Mouse (Mus musculus) liver, embryonic 13.5 days (tissue): Measurements from ENCODE around the gene Baiap2l1. TPM values are rescaled to one million over a fixed set of nuclear protein-coding genes. Genes with fewer than 3 reads are reported as not detected.
"Not testable (repeated sequence)": the region's sequence is repeated elsewhere in the genome, so short reads cannot be mapped to it uniquely, and the experiment has no call there.

Experiments used
- ATAC-seq: fragments of 200-750 bp; cut with Nextera tagmentation; 2 replicates; pipeline ENCODE4 v1.8.0; 2017; ENCODE audit warnings: low read depth, mild to moderate bottlenecking, moderate number of reproducible peaks, moderate library complexity
- DNase-seq: peaks from one replicate; pipeline ENCODE4 v3.0.0; 2022
- H3K27ac ChIP-seq: fragments of 300-500 bp; sonication (generic); 2 replicates; pipeline ENCODE4 v1.5.1; 2015; ENCODE audit warnings: moderate library complexity, mild to moderate bottlenecking, inconsistent platforms
- H3K27me3 ChIP-seq: fragments of 300-500 bp; sonication (generic); 2 replicates; pipeline ENCODE4 v1.6.1; 2015; ENCODE audit warnings: mild to moderate bottlenecking, inconsistent platforms
- H3K36me3 ChIP-seq: fragments of 300-500 bp; sonication (generic); 2 replicates; pipeline ENCODE4 v1.6.1; 2015; ENCODE audit warnings: mild to moderate bottlenecking, inconsistent platforms
- H3K4me1 ChIP-seq: fragments of 300-500 bp; sonication (generic); replicated peaks from 2 replicates; pipeline ENCODE4 v1.6.1; 2015; ENCODE audit warnings: inconsistent platforms
- H3K4me2 ChIP-seq: fragments of 300-500 bp; sonication (generic); 2 replicates; pipeline ENCODE4 v1.6.1; 2015; ENCODE audit warnings: inconsistent platforms, mild to moderate bottlenecking, moderate library complexity
- H3K4me3 ChIP-seq: fragments of 300-500 bp; sonication (generic); replicated peaks from 2 replicates; pipeline ENCODE4 v1.5.1; 2015; ENCODE audit warnings: mild to moderate bottlenecking, inconsistent platforms
- H3K9ac ChIP-seq: fragments of 300-500 bp; sonication (generic); 2 replicates; pipeline ENCODE4 v1.6.1; 2015; ENCODE audit warnings: mild to moderate bottlenecking, inconsistent platforms
- H3K9me3 ChIP-seq: fragments of 300-500 bp; sonication (generic); replicated peaks from 2 replicates; pipeline ENCODE4 v1.6.1; 2016; ENCODE audit warnings: inconsistent platforms
- WGBS: fragments of 180-500 bp; shearing (Covaris S2); methylation state at CpG from one replicate; pipeline ENCODE4 v1.1.7; 2015; ENCODE audit not compliant: insufficient replicate concordance; 5-methylcytosine and 5-hydroxymethylcytosine counted together
- polyA plus RNA-seq: library from polyadenylated mRNA; unstranded; fragments of >200 nt; fragmentation: Nextera tagmentation; extraction: Ambion mirVana; gene quantifications from 2 replicates; pipeline ENCODE4 v1.2.1, GENCODE M21; 2015

Baiap2l1 gene
- polyA plus RNA-seq, 1 experiment from 2014 or later: 3.7 TPM

- no peak overlapping the region for H3K4me3 ChIP-seq
- no peak for DNase-seq
- no peaks in the 10 kb centered on the region for H3K9me3 ChIP-seq
- H3K4me1 ChIP-seq: peaks cover 5% of the 10 kb centered on the region; the same call in 1 of the 2 replicates
- no peaks in the 10 kb centered on the region for H3K36me3 ChIP-seq
- WGBS: 33% methylated on average over 6 of the region's 6 CpGs
- no peaks in the 10 kb centered on the region for H3K27me3 ChIP-seq
- no peak overlapping the region for H3K27ac ChIP-seq
- H3K4me2 ChIP-seq: no peak overlapping the region
- no peak overlapping the region for H3K9ac ChIP-seq
- ATAC-seq: no peak
Observed at GRCm38 (mm10) chr5:144344592-144344991, 13.3 kb downstream of the Baiap2l1 start.

DNA sequence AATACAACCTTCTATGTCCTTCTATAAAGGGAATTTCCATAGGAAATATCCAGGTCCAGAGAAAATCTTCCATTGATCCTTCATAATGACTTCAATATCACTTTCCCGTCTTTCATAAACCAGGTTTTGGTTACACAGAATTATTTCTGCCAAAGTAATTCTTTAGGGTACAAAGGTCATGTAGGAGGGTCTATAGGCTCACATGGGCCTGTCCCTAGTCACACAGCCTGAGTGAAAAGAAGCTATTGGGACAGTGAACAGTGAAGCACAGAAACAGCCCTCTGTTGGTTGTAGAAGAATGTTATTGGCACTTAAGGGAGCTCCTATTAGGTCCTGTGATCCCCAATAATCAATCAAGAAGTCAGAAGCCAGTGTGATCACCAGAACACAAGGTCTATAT lies 16.8 kb downstream of the Baiap2l1 start:
- H3K4me2 ChIP-seq: no peak overlapping the region
- no peak for ATAC-seq
- H3K27ac ChIP-seq: no peak overlapping the region; the same call in 1 of the 2 replicates
- WGBS: 47% methylated on average over 1 of the region's 1 CpGs
- peaks cover 10% of the 10 kb centered on the region; the same call in 1 of the 2 replicates for H3K4me1 ChIP-seq
- no peaks in the 10 kb centered on the region for H3K36me3 ChIP-seq
- no peak overlapping the region for H3K4me3 ChIP-seq
- DNase-seq: no peak
- H3K9me3 ChIP-seq: no peaks in the 10 kb centered on the region
- no peaks in the 10 kb centered on the region for H3K27me3 ChIP-seq
- H3K9ac ChIP-seq: no peak overlapping the region

- no peaks in the 10 kb centered on the region for H3K36me3 ChIP-seq
- no peak for DNase-seq
- no peak overlapping the region for H3K4me2 ChIP-seq
- no peaks in the 10 kb centered on the region for H3K27me3 ChIP-seq
- peaks cover 10% of the 10 kb centered on the region; the same call in 1 of the 2 replicates for H3K4me1 ChIP-seq
- H3K27ac ChIP-seq: no peak overlapping the region
- H3K9ac ChIP-seq: no peak overlapping the region
- no peak for ATAC-seq
- WGBS: 28% methylated on average over 1 of the region's 1 CpGs
- no peaks in the 10 kb centered on the region for H3K9me3 ChIP-seq
- no peak overlapping the region for H3K4me3 ChIP-seq
Observed at GRCm38 (mm10) chr5:144338787-144339186, 19.1 kb downstream of the Baiap2l1 start.

- not testable (repeated sequence) for H3K4me3 ChIP-seq, H3K4me2 ChIP-seq, H3K36me3 ChIP-seq, H3K9me3 ChIP-seq, H3K9ac ChIP-seq, H3K27me3 ChIP-seq, DNase-seq, H3K27ac ChIP-seq, H3K4me1 ChIP-seq, ATAC-seq
- WGBS: 62% methylated on average over 6 of the region's 6 CpGs
Observed at GRCm38 (mm10) chr5:144335357-144335756, 22.6 kb downstream of the Baiap2l1 start.

- H3K9me3 ChIP-seq: no peaks in the 10 kb centered on the region
- ATAC-seq (no peak), DNase-seq (no peak)
- WGBS: 65% methylated on average over 11 of the region's 11 CpGs
- H3K27me3 ChIP-seq: no peaks in the 10 kb centered on the region
- no peak overlapping the region for H3K4me3 ChIP-seq
- no peak overlapping the region for H3K27ac ChIP-seq
- H3K4me1 ChIP-seq: 0 out of 2 replicates have a peak, but pooled peaks cover 5% of the 10 kb centered on the region
- no peak overlapping the region for H3K4me2 ChIP-seq
- H3K9ac ChIP-seq: no peak overlapping the region
- no peaks in the 10 kb centered on the region for H3K36me3 ChIP-seq
Observed at GRCm38 (mm10) chr5:144334010-144334409, 23.9 kb downstream of the Baiap2l1 start.

GRCm38 (mm10) chr5:144322717-144323116 lies 35.2 kb downstream of the Baiap2l1 start:
- H3K27me3 ChIP-seq: no peaks in the 10 kb centered on the region

GRCm38 (mm10) chr5:144321681-144322080 lies 36.2 kb downstream of the Baiap2l1 start:
- Histone ChIP-seq H3K9me3 (no peaks in the 10 kb centered on the region), H3K27ac (no peak overlapping the region), H3K4me3 (no peak overlapping the region), H3K36me3 (no peaks in the 10 kb centered on the region), H3K27me3 (no peaks in the 10 kb centered on the region), H3K9ac (no peak overlapping the region), H3K4me2 (no peak overlapping the region), H3K4me1 (no peaks in the 10 kb centered on the region)
- ATAC-seq (no peak), DNase-seq (no peak)
- 48% methylated on average over 7 of the region's 7 CpGs for WGBS

More at GRCm38 (mm10) chr5:144322717-144323116, 35.2 kb downstream of the Baiap2l1 start:
- Histone ChIP-seq H3K9me3 (no peaks in the 10 kb centered on the region), H3K4me3 (no peak overlapping the region), H3K4me1 (no peaks in the 10 kb centered on the region), H3K9ac (no peak overlapping the region), H3K27ac (no peak overlapping the region), H3K4me2 (no peak overlapping the region), H3K36me3 (no peaks in the 10 kb centered on the region)
- DNase-seq: no peak
- WGBS: 55% methylated on average over 3 of the region's 3 CpGs
- ATAC-seq: no peak

- Histone ChIP-seq H3K9ac (no peak overlapping the region), H3K9me3 (no peaks in the 10 kb centered on the region), H3K27ac (no peak overlapping the region), H3K4me1 (peaks cover 13% of the 10 kb centered on the region), H3K36me3 (no peaks in the 10 kb centered on the region), H3K27me3 (no peaks in the 10 kb centered on the region), H3K4me3 (no peak overlapping the region), H3K4me2 (no peak overlapping the region)
- ATAC-seq (no peak), DNase-seq (no peak)
- 47% methylated on average over 6 of the region's 6 CpGs for WGBS
Observed at GRCm38 (mm10) chr5:144318286-144318685, 39.6 kb downstream of the Baiap2l1 start.

DNA sequence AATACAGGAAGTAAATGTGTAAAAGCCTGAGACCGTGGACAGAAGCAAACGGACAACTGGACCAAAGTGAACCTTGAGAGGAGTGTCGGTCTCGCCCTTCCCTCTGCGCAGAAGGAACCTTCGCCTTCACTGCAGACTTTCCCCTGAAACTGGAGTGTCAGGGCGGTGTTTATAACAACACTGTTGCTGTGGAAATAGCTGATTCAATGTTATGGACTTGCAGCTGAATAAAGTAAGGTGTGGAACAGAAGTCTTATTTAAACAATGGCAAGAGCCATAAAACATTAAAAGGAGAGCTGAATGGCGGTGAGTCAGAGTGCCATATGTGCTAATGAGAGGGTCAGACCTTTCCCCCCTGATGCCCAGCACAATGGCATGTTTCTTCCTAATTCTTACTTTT lies 40.5 kb downstream of the Baiap2l1 start:
- 65% methylated on average over 8 of the region's 8 CpGs for WGBS
- Histone ChIP-seq H3K4me2 (no peak overlapping the region), H3K9me3 (no peaks in the 10 kb centered on the region), H3K9ac (no peak overlapping the region), H3K4me3 (no peak overlapping the region), H3K27me3 (no peaks in the 10 kb centered on the region), H3K4me1 (peaks cover 17% of the 10 kb centered on the region), H3K36me3 (no peaks in the 10 kb centered on the region), H3K27ac (no peak overlapping the region)
- DNase-seq: no peak
- ATAC-seq: no peak

GRCm38 (mm10) chr5:144316442-144316841 lies 41.5 kb downstream of the Baiap2l1 start:
- WGBS: 51% methylated on average over 3 of the region's 3 CpGs
- Histone ChIP-seq H3K36me3 (no peaks in the 10 kb centered on the region), H3K4me3 (no peak overlapping the region), H3K27me3 (no peaks in the 10 kb centered on the region), H3K9me3 (no peaks in the 10 kb centered on the region), H3K4me2 (no peak overlapping the region), H3K27ac (no peak overlapping the region), H3K4me1 (peaks cover 17% of the 10 kb centered on the region), H3K9ac (no peak overlapping the region)
- DNase-seq (no peak), ATAC-seq (no peak)

DNA sequence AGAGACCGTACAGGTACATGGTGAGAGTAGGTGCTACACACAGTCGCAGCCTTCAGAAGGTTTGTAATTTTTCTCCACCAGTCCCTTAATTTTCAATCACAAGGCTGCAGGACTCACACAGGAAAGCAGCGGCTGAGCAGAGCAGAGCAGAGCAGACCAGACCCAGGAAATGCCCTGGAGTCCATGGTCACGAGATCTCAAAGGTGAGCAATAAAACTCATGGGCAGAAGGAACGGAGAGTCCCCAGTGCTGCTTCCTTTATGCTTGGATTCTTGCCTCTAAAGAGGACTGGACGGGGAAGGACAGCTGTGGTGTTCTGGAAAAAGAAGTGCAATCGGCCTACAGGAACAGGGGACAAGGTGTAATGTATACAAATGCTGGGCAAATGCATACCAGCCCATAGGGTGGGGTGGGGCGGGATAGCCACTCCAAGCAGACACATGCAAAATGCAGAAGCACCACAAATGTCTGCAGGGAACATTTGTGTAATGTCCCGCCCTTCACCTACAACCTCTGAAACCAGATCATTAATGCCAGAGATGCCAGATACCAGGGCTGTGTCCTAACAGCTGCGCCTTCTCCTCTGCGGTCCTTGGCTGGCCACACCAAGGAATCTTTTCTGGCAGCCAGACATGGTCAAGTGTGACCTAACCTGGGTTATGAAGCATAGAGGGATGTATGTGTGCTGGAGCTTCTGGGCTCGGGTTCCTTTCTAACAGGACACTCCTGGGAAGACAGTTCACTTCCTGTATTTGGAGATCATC lies 43.0 kb downstream of the Baiap2l1 start:
- DNase-seq (no peak), ATAC-seq (no peak)
- H3K27me3 ChIP-seq: no peaks in the 10 kb centered on the region
- no peak overlapping the region for H3K4me2 ChIP-seq
- H3K9ac ChIP-seq: no peak overlapping the region
- H3K27ac ChIP-seq: no peak overlapping the region
- peaks cover 17% of the 10 kb centered on the region for H3K4me1 ChIP-seq
- no peaks in the 10 kb centered on the region for H3K36me3 ChIP-seq
- no peak overlapping the region for H3K4me3 ChIP-seq
- no peaks in the 10 kb centered on the region for H3K9me3 ChIP-seq
- WGBS: 68% methylated on average over 12 of the region's 12 CpGs

DNA sequence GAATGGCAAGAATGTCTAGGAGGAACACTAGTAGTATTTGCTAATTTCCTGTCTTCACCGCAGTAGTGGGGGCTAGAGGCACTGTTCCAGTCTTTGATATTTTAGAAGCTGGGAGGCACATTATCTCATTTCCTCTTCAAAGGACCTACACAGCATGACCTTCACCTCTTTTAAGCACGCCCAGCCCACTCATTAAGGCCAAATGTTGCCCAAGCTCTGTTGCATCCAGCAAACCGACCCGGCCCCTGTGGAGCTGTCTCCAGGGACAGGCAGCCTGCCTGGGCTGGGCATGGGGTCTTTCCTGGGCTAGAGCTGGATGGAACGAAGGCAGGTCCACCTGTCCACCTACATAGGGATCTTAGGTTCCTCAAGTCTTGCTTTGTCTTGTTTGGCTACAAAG lies 44.6 kb downstream of the Baiap2l1 start:
- Histone ChIP-seq H3K36me3 (no peaks in the 10 kb centered on the region), H3K27ac (no peak overlapping the region), H3K4me2 (no peak overlapping the region), H3K4me1 (peaks cover 17% of the 10 kb centered on the region), H3K4me3 (no peak overlapping the region), H3K27me3 (no peaks in the 10 kb centered on the region), H3K9ac (no peak overlapping the region), H3K9me3 (no peaks in the 10 kb centered on the region)
- 9% methylated on average over 5 of the region's 5 CpGs for WGBS
- DNase-seq (no peak), ATAC-seq (peak; percentile 47; the same call in 1 of the 2 replicates)
